Mouse (Mus musculus): ENCODE measurements around the gene Lca5. TPM values are rescaled to one million over a fixed set of nuclear protein-coding genes. Genes with fewer than 3 reads are reported as not detected.
A peak's percentile ranks its signal among the peaks of the same experiment; 100 is the strongest.

The Lca5 gene
- polyA plus RNA-seq, 1 experiment = not detected

DNA sequence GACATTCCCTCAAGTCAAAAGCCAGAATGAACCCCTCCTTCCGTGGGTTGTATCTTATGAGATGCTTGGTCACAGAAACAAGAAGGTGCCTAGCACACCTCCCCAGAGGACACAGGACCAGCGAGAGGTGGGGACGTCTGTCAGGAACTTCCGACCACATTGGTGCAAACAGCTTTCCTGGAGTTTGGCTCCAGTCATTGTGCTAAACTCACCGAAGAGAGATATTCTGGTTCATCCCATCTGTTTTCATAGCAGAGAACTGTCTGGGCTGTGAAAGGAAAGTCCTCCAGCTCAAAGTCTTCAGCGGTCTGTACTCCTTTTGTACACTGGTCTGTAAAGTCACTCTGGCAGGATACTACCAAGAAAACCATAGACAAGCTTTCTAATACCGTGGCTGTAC lies 41.5 kb downstream of the Lca5 start:
- 88% methylated on average over 7 of the region's 7 CpGs for WGBS
- no peak overlapping the region for H3K4me3 ChIP-seq (ENCODE audit: insufficient read depth, low read depth, low read length)
- H3K4me1 ChIP-seq (ENCODE audit: control insufficient read depth, insufficient read depth, low read length) = no peaks in the 10 kb centered on the region
- no peak overlapping the region for H3K27ac ChIP-seq (ENCODE audit: insufficient read depth, low read depth, low read length)
- TF ChIP-seq POLR2A (IDR thresholded peaks at IDR 0.05; ENCODE audit: insufficient read depth, low read depth, low read length) (no peak), CTCF (IDR thresholded peaks at IDR 0.05; ENCODE audit: insufficient read depth, low read depth, low read length) (no peak)

DNA sequence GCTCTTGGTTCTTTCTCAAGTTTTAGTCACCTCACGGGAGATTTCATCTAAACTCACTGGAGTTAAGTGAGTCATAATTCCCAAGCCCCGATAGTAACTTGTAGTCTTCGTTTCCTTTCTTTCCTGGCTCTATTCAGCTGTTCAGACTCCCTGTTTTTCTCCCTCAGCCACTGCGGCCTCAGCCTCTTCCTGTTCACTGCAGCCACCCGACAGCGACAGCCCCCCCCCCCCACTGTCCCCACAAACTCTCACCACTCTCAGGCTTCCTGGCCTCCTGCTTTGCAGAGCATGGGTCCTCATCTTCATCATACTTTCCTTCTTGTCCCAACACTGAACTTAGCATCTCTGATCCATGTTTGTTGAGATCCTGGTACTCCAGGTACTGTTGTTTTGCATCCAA lies 42.7 kb downstream of the Lca5 start:
- Histone ChIP-seq H3K4me1 (ENCODE audit: control insufficient read depth, insufficient read depth, low read length) (no peaks in the 10 kb centered on the region), H3K27ac (ENCODE audit: insufficient read depth, low read depth, low read length) (no peak overlapping the region), H3K4me3 (ENCODE audit: insufficient read depth, low read depth, low read length) (no peak overlapping the region)
- no peak for TF ChIP-seq POLR2A (IDR thresholded peaks at IDR 0.05; ENCODE audit: insufficient read depth, low read depth, low read length)
- TF ChIP-seq CTCF (IDR thresholded peaks at IDR 0.05; ENCODE audit: insufficient read depth, low read depth, low read length) = no peak
- 51% methylated on average over 6 of the region's 6 CpGs for WGBS

DNA sequence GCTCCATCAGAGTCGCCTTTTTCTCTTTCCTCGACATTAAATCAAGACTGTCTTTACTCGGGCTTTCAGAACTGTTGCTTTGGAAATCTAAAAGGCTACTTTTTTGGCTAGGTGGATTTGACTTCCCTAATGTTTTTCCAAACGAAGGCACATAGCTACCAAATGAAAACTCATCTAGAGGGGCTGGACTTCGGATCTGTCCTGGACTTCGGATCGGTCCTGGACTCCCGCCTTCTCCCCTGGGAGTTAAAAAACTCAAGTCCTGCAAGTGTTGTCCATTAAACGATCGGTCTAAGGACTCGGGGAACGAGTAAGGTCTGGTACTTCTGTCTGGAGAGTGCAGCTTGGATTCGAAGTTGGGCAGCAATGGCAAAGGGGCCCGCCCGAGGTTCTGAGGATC lies 45.5 kb downstream of the Lca5 start:
- no peak for TF ChIP-seq CTCF (IDR thresholded peaks at IDR 0.05; ENCODE audit: insufficient read depth, low read depth, low read length)
- no peak for TF ChIP-seq POLR2A (IDR thresholded peaks at IDR 0.05; ENCODE audit: insufficient read depth, low read depth, low read length)
- no peak overlapping the region for H3K4me3 ChIP-seq (ENCODE audit: insufficient read depth, low read depth, low read length)
- no peaks in the 10 kb centered on the region for H3K4me1 ChIP-seq (ENCODE audit: control insufficient read depth, insufficient read depth, low read length)
- no peak overlapping the region for H3K27ac ChIP-seq (ENCODE audit: insufficient read depth, low read depth, low read length)
- WGBS = 87% methylated on average over 15 of the region's 15 CpGs

DNA sequence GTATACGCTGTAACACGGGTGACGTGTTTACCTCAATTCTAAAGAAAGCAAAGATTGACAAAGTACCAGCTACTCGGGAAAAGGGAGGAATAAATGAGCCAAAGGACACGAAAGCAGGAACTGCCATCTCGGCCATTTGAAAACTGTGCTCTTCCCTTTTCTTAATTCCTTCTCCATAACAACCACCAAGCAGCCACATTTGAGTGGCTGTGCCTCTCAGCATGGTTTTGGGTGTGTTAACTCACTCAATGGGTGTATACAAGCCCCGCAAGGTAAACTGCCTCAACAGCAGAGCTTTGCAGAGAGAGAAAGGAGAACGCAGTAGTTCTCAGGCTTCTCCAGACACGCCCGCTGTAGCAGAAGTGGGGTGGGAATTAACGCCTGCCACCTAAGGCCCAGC lies 48.9 kb downstream of the Lca5 start:
- H3K4me3 ChIP-seq (ENCODE audit: insufficient read depth, low read depth, low read length) = no peak overlapping the region
- H3K27ac ChIP-seq (ENCODE audit: insufficient read depth, low read depth, low read length) = no peak overlapping the region
- H3K4me1 ChIP-seq (ENCODE audit: control insufficient read depth, insufficient read depth, low read length) = no peaks in the 10 kb centered on the region
- 84% methylated on average over 11 of the region's 11 CpGs for WGBS
- TF ChIP-seq CTCF (IDR thresholded peaks at IDR 0.05; ENCODE audit: insufficient read depth, low read depth, low read length) = no peak
- no peak for TF ChIP-seq POLR2A (IDR thresholded peaks at IDR 0.05; ENCODE audit: insufficient read depth, low read depth, low read length)

DNA sequence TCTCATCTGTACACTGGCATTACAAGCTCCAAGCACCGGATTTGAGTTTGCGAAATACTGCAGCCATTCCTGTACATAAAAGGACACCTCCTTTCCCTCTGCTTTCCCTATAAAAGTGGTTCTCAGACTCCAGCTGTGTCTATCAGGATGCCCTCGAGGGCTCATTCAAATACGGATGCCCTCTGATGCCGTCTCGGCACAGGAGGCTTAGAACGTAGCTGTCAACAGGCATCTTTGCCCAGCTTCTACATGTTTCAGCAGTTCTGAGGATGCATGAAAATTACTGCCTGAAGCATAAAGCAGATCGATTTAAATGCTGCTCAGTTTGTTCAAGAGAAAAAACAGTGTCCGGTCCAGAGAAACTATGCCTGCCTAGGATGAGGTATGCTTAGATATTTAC lies 51.4 kb downstream of the Lca5 start:
- WGBS = 83% methylated on average over 9 of the region's 9 CpGs
- H3K4me3 ChIP-seq (ENCODE audit: insufficient read depth, low read depth, low read length) = no peak overlapping the region
- no peaks in the 10 kb centered on the region for H3K4me1 ChIP-seq (ENCODE audit: control insufficient read depth, insufficient read depth, low read length)
- TF ChIP-seq POLR2A (IDR thresholded peaks at IDR 0.05; ENCODE audit: insufficient read depth, low read depth, low read length) (no peak), CTCF (IDR thresholded peaks at IDR 0.05; ENCODE audit: insufficient read depth, low read depth, low read length) (no peak)
- H3K27ac ChIP-seq (ENCODE audit: insufficient read depth, low read depth, low read length) = no peak overlapping the region

DNA sequence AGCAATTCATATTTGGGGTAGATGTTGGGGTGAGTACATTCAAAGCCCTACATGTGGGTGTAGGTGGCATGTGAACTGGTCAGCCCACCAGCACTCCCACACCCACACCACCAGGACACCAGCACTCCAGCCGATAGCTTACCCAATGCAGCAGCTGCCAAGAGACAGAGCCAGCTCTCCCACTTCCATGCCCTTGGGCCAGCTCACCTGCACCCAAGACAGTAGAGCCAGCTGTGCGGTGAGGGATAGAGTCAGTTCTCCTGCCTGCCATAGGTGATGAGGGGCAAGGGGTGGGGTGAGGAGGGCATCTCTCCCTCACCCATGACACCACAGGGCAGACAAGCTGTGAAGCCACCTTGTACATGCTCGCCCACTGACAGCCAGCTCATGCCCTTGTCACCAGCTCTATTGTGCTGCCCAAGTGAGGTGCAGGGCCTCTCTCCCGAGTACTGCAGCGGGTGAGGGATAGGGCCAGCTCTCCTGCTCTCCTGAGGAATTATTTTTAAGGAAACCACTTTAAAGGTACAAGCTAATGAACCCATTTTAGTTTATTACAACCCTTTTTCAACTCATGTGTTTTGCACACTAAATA lies 54.6 kb downstream of the Lca5 start:
- no peak for TF ChIP-seq CTCF (IDR thresholded peaks at IDR 0.05; ENCODE audit: insufficient read depth, low read depth, low read length)
- TF ChIP-seq POLR2A (IDR thresholded peaks at IDR 0.05; ENCODE audit: insufficient read depth, low read depth, low read length) = no peak
- WGBS = 86% methylated on average over 5 of the region's 5 CpGs
- Histone ChIP-seq H3K27ac (ENCODE audit: insufficient read depth, low read depth, low read length) (no peak overlapping the region), H3K4me1 (ENCODE audit: control insufficient read depth, insufficient read depth, low read length) (peaks cover 2% of the 10 kb centered on the region; the same call in 1 of the 2 replicates), H3K4me3 (ENCODE audit: insufficient read depth, low read depth, low read length) (no peak overlapping the region)

DNA sequence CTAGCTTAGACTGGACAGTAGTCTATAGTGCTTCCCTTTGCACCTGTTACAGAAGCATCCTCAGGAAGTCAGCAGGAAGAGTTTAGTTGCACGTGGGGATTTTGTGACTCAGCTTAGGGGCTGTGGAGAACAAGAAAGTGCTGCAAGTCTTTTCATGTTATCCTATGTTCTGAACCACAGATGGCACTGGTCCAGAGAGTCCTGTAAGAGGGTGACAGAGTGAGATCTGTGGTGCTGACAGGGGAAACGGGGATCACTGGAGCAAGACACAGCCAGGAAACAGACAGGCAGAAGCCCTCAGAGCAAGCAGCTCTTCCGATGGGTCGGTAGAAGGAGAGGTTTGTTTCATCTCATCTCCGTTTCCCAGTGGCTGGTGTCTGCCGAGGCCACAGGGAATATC lies 55.6 kb downstream of the Lca5 start:
- 69% methylated on average over 6 of the region's 6 CpGs for WGBS
- TF ChIP-seq CTCF (IDR thresholded peaks at IDR 0.05; ENCODE audit: insufficient read depth, low read depth, low read length) (no peak), POLR2A (IDR thresholded peaks at IDR 0.05; ENCODE audit: insufficient read depth, low read depth, low read length) (no peak)
- peaks cover 2% of the 10 kb centered on the region; the same call in 1 of the 2 replicates for H3K4me1 ChIP-seq (ENCODE audit: control insufficient read depth, insufficient read depth, low read length)
- H3K27ac ChIP-seq (ENCODE audit: insufficient read depth, low read depth, low read length) = no peak overlapping the region
- no peak overlapping the region for H3K4me3 ChIP-seq (ENCODE audit: insufficient read depth, low read depth, low read length)

DNA sequence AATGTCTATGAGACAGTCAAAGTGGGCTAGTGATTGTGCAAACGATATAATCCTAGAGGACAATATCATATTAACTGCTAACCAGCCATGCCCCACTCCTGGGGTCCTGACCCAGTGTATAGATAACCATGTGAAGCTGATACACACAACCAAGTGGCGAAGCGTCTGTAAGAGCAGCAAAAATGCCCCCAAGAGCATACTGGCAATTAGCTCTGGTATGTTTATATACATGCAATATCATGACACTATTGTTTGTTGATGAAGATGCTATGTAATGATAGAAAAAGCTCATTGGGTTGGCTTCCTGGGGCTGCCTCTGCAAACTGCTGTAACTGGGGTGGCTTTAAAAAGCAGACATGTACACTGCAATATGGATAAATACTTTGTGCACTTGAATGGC lies 57.7 kb downstream of the Lca5 start:
- TF ChIP-seq POLR2A (IDR thresholded peaks at IDR 0.05; ENCODE audit: insufficient read depth, low read depth, low read length) (no peak), CTCF (IDR thresholded peaks at IDR 0.05; ENCODE audit: insufficient read depth, low read depth, low read length) (no peak)
- 87% methylated on average over 3 of the region's 3 CpGs for WGBS

DNA sequence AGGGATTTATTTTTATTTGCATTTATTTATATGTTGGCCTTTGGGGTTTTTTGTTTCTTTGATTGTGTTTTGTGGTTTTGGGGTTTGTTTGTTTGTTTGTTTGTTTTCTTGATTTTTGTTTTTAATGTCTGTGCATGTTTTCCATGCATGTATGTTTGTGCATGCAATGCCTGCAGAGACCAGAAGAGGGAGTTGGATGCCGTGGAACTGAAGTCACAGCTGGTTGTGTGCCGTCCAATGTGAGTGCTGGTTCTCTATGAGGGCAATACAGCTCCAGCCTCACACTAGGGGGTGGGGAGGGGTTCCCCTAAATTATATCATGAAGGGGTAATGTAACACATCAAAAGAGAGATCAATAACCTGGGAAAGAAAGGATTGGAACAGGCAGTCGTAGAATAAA lies 58.2 kb downstream of the Lca5 start:
- TF ChIP-seq CTCF (IDR thresholded peaks at IDR 0.05; ENCODE audit: insufficient read depth, low read depth, low read length) = peak; percentile 50; the same call in 1 of the 2 replicates
- TF ChIP-seq POLR2A (IDR thresholded peaks at IDR 0.05; ENCODE audit: insufficient read depth, low read depth, low read length) = no peak
- H3K27ac ChIP-seq (ENCODE audit: insufficient read depth, low read depth, low read length) = no peak overlapping the region
- H3K4me3 ChIP-seq (ENCODE audit: insufficient read depth, low read depth, low read length) = no peak overlapping the region
- 59% methylated on average over 3 of the region's 3 CpGs for WGBS
- H3K4me1 ChIP-seq (ENCODE audit: control insufficient read depth, insufficient read depth, low read length) = peaks cover 2% of the 10 kb centered on the region; the same call in 1 of the 2 replicates

More for the DNA sequence above, 57.7 kb downstream of the Lca5 start:
- peaks cover 2% of the 10 kb centered on the region; the same call in 1 of the 2 replicates for H3K4me1 ChIP-seq (ENCODE audit: control insufficient read depth, insufficient read depth, low read length)
- H3K4me3 ChIP-seq (ENCODE audit: insufficient read depth, low read depth, low read length) = no peak overlapping the region
- H3K27ac ChIP-seq (ENCODE audit: insufficient read depth, low read depth, low read length) = no peak overlapping the region

All from olfactory bulb, adult 2 months (tissue).